Mouse (Mus musculus) gastrocnemius, postnatal 4 days (tissue): ENCODE results near the gene Gm20795. TPM values are rescaled to one million over a fixed set of nuclear protein-coding genes. Genes with fewer than 3 reads are reported as not detected.
"Not testable (repeated sequence)": the region's sequence is repeated elsewhere in the genome, so short reads cannot be mapped to it uniquely, and the experiment has no call there.

Experiments
- DNase-seq, 2 experiments: peaks; one replicate each; pipeline ENCODE4 v3.0.0; 2021 to 2022; ENCODE audit warnings: low spot score in 2 of 2, mixed read lengths in 2 of 2
- long read RNA-seq, 2 experiments: library from polyadenylated mRNA; stranded (forward); transcript quantifications; one replicate each; pipeline ENCODE4 v2.0.0; 2021
- total RNA-seq, 2 experiments: library from RNA; stranded (reverse); gene quantifications; 2 replicates each; pipeline ENCODE4 v1.2.3; 2021

Gm20795 gene
- total RNA-seq = not detected
- long read RNA-seq, experiment 1 = 0 reads
- long read RNA-seq, experiment 2 = 0 reads

DNA sequence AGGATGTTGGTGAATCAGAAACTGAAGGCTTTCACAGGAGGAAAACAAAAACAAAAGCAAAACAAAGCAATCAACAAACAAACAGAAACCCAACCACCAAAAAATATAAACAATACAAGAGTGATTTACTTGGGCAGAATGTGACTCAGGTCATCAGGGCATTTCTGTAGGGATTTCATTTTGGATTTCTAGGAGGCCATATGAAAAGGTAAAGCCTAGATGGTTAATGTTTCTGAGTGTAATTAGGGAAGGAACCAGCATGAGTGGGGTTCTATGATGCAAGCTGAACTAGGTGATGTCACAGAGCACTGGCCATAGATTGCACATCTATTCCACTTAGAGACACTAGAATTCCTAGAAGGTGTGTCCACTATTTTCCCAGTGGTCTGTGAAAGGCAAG lies at the start of gene Gm20795:
Gm20795 (plus strand) TSS at position 301 of the 400 bp plus-strand sequence.
- not testable (repeated sequence) for DNase-seq

DNA sequence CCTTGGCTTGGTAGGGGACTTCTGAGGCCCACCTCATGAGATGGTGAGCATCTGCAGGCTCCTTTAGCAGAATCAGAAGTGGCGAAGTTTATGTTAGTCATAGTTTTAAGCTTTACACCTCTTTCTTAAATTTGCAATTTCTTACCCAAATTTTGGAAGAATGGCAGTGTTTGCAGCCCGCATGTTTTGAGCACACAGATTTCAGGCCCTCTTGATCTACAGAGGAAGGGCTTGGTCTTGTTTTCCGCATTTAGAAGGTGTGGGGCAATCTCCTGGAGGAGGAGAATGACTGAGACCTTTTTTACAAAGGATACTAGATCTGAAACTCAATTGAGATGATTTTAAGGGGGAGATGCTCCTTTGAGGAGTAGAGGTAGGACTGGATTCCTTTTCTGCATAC lies 29.0 kb upstream of the Gm20795 start, which contains the start of gene Gm21797:
Gm21797 (minus strand) TSS at position 101 of the 400 bp plus-strand sequence.
- DNase-seq = not testable (repeated sequence)

Other genes with a start within 250 kb of the Gm20795 start
- not detected for gene Gm21852, start 152.9 kb upstream of the Gm20795 start, total RNA-seq
- not detected for gene Gm21797, start 29.1 kb upstream of the Gm20795 start, total RNA-seq